Mouse (Mus musculus): ENCODE results near the gene Popdc2. TPM values are rescaled to one million over a fixed set of nuclear protein-coding genes. Genes with fewer than 3 reads are reported as not detected.

The Popdc2 gene
- polyA plus RNA-seq, 1 experiment from 2014 or later, result 0.17 TPM

GRCm38 (mm10) chr16:38378591-38378990, 16.6 kb downstream of the Popdc2 start:
- 90% methylated on average over 6 of the region's 6 CpGs for WGBS

GRCm38 (mm10) chr16:38379088-38379487, 17.1 kb downstream of the Popdc2 start:
- no peaks in the 10 kb centered on the region for H3K9me3 ChIP-seq (replicated peaks; ENCODE audit: control insufficient read depth, low read length)
- 66% methylated on average over 6 of the region's 6 CpGs for WGBS
- H3K36me3 ChIP-seq (ENCODE audit: control insufficient read depth, insufficient read depth, low read length), result no peaks in the 10 kb centered on the region
- no peak overlapping the region for H3K4me2 ChIP-seq (ENCODE audit: low read length)
- no peak overlapping the region for H3K4me3 ChIP-seq (ENCODE audit: low read depth, low read length)
- no peak for DNase-seq (ENCODE audit: low spot score)
- ATAC-seq, result no peak
- no peaks in the 10 kb centered on the region for H3K4me1 ChIP-seq (ENCODE audit: control insufficient read depth, insufficient read depth, low read length)
- no peak overlapping the region for H3K9ac ChIP-seq (ENCODE audit: low read length)
- H3K27ac ChIP-seq (ENCODE audit: low read depth, low read length), result no peak overlapping the region
- no peaks in the 10 kb centered on the region for H3K27me3 ChIP-seq (replicated peaks; ENCODE audit: control insufficient read depth, insufficient read depth, low read length)

More at GRCm38 (mm10) chr16:38378591-38378990, 16.6 kb downstream of the Popdc2 start:
- Histone ChIP-seq H3K9ac (ENCODE audit: low read length) (no peak overlapping the region), H3K4me2 (ENCODE audit: low read length) (no peak overlapping the region), H3K36me3 (ENCODE audit: control insufficient read depth, insufficient read depth, low read length) (no peaks in the 10 kb centered on the region), H3K4me1 (ENCODE audit: control insufficient read depth, insufficient read depth, low read length) (no peaks in the 10 kb centered on the region), H3K27me3 (replicated peaks; ENCODE audit: control insufficient read depth, insufficient read depth, low read length) (no peaks in the 10 kb centered on the region), H3K27ac (ENCODE audit: low read depth, low read length) (no peak overlapping the region), H3K4me3 (ENCODE audit: low read depth, low read length) (no peak overlapping the region), H3K9me3 (replicated peaks; ENCODE audit: control insufficient read depth, low read length) (no peaks in the 10 kb centered on the region)
- ATAC-seq (no peak), DNase-seq (ENCODE audit: low spot score) (no peak)

- no peak for ATAC-seq
- WGBS, result 51% methylated on average over 3 of the region's 3 CpGs
- no peak overlapping the region for H3K9ac ChIP-seq (ENCODE audit: low read length)
- H3K4me3 ChIP-seq (ENCODE audit: low read depth, low read length), result no peak overlapping the region
- H3K27ac ChIP-seq (ENCODE audit: low read depth, low read length), result no peak overlapping the region
- no peaks in the 10 kb centered on the region for H3K9me3 ChIP-seq (replicated peaks; ENCODE audit: control insufficient read depth, low read length)
- H3K4me2 ChIP-seq (ENCODE audit: low read length), result no peak overlapping the region
- H3K4me1 ChIP-seq (ENCODE audit: control insufficient read depth, insufficient read depth, low read length), result no peaks in the 10 kb centered on the region
- no peaks in the 10 kb centered on the region for H3K27me3 ChIP-seq (replicated peaks; ENCODE audit: control insufficient read depth, insufficient read depth, low read length)
- no peaks in the 10 kb centered on the region for H3K36me3 ChIP-seq (ENCODE audit: control insufficient read depth, insufficient read depth, low read length)
- DNase-seq (ENCODE audit: low spot score), result no peak
These were observed 17.5 kb downstream of the Popdc2 start for GRCm38 (mm10) chr16:38379493-38379892.

GRCm38 (mm10) chr16:38379926-38380325, 17.9 kb downstream of the Popdc2 start:
- no peak overlapping the region for H3K9ac ChIP-seq (ENCODE audit: low read length)
- no peaks in the 10 kb centered on the region for H3K36me3 ChIP-seq (ENCODE audit: control insufficient read depth, insufficient read depth, low read length)
- no peak overlapping the region for H3K4me3 ChIP-seq (ENCODE audit: low read depth, low read length)
- no peak overlapping the region for H3K4me2 ChIP-seq (ENCODE audit: low read length)
- no peaks in the 10 kb centered on the region for H3K4me1 ChIP-seq (ENCODE audit: control insufficient read depth, insufficient read depth, low read length)
- 95% methylated on average over 3 of the region's 3 CpGs for WGBS
- H3K27ac ChIP-seq (ENCODE audit: low read depth, low read length), result no peak overlapping the region
- no peaks in the 10 kb centered on the region for H3K9me3 ChIP-seq (replicated peaks; ENCODE audit: control insufficient read depth, low read length)
- ATAC-seq (no peak), DNase-seq (ENCODE audit: low spot score) (no peak)
- H3K27me3 ChIP-seq (replicated peaks; ENCODE audit: control insufficient read depth, insufficient read depth, low read length), result no peaks in the 10 kb centered on the region

GRCm38 (mm10) chr16:38383683-38384082, 21.7 kb downstream of the Popdc2 start:
- no peaks in the 10 kb centered on the region for H3K4me1 ChIP-seq (ENCODE audit: control insufficient read depth, insufficient read depth, low read length)
- H3K27me3 ChIP-seq (replicated peaks; ENCODE audit: control insufficient read depth, insufficient read depth, low read length), result no peaks in the 10 kb centered on the region
- no peak overlapping the region for H3K9ac ChIP-seq (ENCODE audit: low read length)
- no peak for ATAC-seq
- WGBS, result 88% methylated on average over 2 of the region's 2 CpGs
- H3K4me3 ChIP-seq (ENCODE audit: low read depth, low read length), result no peak overlapping the region
- DNase-seq (ENCODE audit: low spot score), result no peak
- no peaks in the 10 kb centered on the region for H3K36me3 ChIP-seq (ENCODE audit: control insufficient read depth, insufficient read depth, low read length)
- no peak overlapping the region for H3K27ac ChIP-seq (ENCODE audit: low read depth, low read length)
- no peak overlapping the region for H3K4me2 ChIP-seq (ENCODE audit: low read length)
- no peaks in the 10 kb centered on the region for H3K9me3 ChIP-seq (replicated peaks; ENCODE audit: control insufficient read depth, low read length)

- Histone ChIP-seq H3K4me3 (ENCODE audit: low read depth, low read length) (no peak overlapping the region), H3K9ac (ENCODE audit: low read length) (no peak overlapping the region), H3K4me1 (ENCODE audit: control insufficient read depth, insufficient read depth, low read length) (no peaks in the 10 kb centered on the region), H3K9me3 (replicated peaks; ENCODE audit: control insufficient read depth, low read length) (no peaks in the 10 kb centered on the region), H3K27me3 (replicated peaks; ENCODE audit: control insufficient read depth, insufficient read depth, low read length) (no peaks in the 10 kb centered on the region), H3K4me2 (ENCODE audit: low read length) (no peak overlapping the region), H3K36me3 (ENCODE audit: control insufficient read depth, insufficient read depth, low read length) (no peaks in the 10 kb centered on the region), H3K27ac (ENCODE audit: low read depth, low read length) (no peak overlapping the region)
- ATAC-seq (no peak), DNase-seq (ENCODE audit: low spot score) (no peak)
- WGBS, result 89% methylated on average over 6 of the region's 6 CpGs
These were observed 23.2 kb downstream of the Popdc2 start for GRCm38 (mm10) chr16:38385184-38385634.

- H3K27ac ChIP-seq (ENCODE audit: low read depth, low read length), result no peak overlapping the region
- H3K9ac ChIP-seq (ENCODE audit: low read length), result no peak overlapping the region
- DNase-seq (ENCODE audit: low spot score), result no peak
- no peaks in the 10 kb centered on the region for H3K4me1 ChIP-seq (ENCODE audit: control insufficient read depth, insufficient read depth, low read length)
- no peaks in the 10 kb centered on the region for H3K9me3 ChIP-seq (replicated peaks; ENCODE audit: control insufficient read depth, low read length)
- H3K4me3 ChIP-seq (ENCODE audit: low read depth, low read length), result no peak overlapping the region
- no peaks in the 10 kb centered on the region for H3K36me3 ChIP-seq (ENCODE audit: control insufficient read depth, insufficient read depth, low read length)
- no peak overlapping the region for H3K4me2 ChIP-seq (ENCODE audit: low read length)
- H3K27me3 ChIP-seq (replicated peaks; ENCODE audit: control insufficient read depth, insufficient read depth, low read length), result no peaks in the 10 kb centered on the region
- WGBS, result 97% methylated on average over 4 of the region's 4 CpGs
- no peak for ATAC-seq
These were observed 23.7 kb downstream of the Popdc2 start for GRCm38 (mm10) chr16:38385700-38386099.

- no peaks in the 10 kb centered on the region for H3K9me3 ChIP-seq (replicated peaks; ENCODE audit: control insufficient read depth, low read length)
- H3K27ac ChIP-seq (ENCODE audit: low read depth, low read length), result no peak overlapping the region
- H3K4me1 ChIP-seq (ENCODE audit: control insufficient read depth, insufficient read depth, low read length), result no peaks in the 10 kb centered on the region
- ATAC-seq (no peak), DNase-seq (ENCODE audit: low spot score) (no peak)
- H3K9ac ChIP-seq (ENCODE audit: low read length), result no peak overlapping the region
- 89% methylated on average over 6 of the region's 6 CpGs for WGBS
- no peaks in the 10 kb centered on the region for H3K36me3 ChIP-seq (ENCODE audit: control insufficient read depth, insufficient read depth, low read length)
- no peak overlapping the region for H3K4me2 ChIP-seq (ENCODE audit: low read length)
- H3K4me3 ChIP-seq (ENCODE audit: low read depth, low read length), result no peak overlapping the region
- H3K27me3 ChIP-seq (replicated peaks; ENCODE audit: control insufficient read depth, insufficient read depth, low read length), result no peaks in the 10 kb centered on the region
These were observed 25.4 kb downstream of the Popdc2 start for GRCm38 (mm10) chr16:38387389-38387788.

GRCm38 (mm10) chr16:38388757-38389156, 26.7 kb downstream of the Popdc2 start:
- DNase-seq (ENCODE audit: low spot score), result no peak
- Histone ChIP-seq H3K27me3 (replicated peaks; ENCODE audit: control insufficient read depth, insufficient read depth, low read length) (no peaks in the 10 kb centered on the region), H3K9ac (ENCODE audit: low read length) (no peak overlapping the region), H3K27ac (ENCODE audit: low read depth, low read length) (no peak overlapping the region), H3K4me1 (ENCODE audit: control insufficient read depth, insufficient read depth, low read length) (no peaks in the 10 kb centered on the region), H3K9me3 (replicated peaks; ENCODE audit: control insufficient read depth, low read length) (no peaks in the 10 kb centered on the region), H3K4me2 (ENCODE audit: low read length) (no peak overlapping the region), H3K36me3 (ENCODE audit: control insufficient read depth, insufficient read depth, low read length) (no peaks in the 10 kb centered on the region), H3K4me3 (ENCODE audit: low read depth, low read length) (no peak overlapping the region)
- no peak for ATAC-seq
- WGBS, result 81% methylated on average over 6 of the region's 6 CpGs

Data from forebrain, embryonic 14.5 days (tissue).